Mouse (Mus musculus) kidney, postnatal 25 days (tissue): ENCODE measurements around the gene Magi2.

Source experiments
- DNase-seq, 2 experiments: peaks; one replicate each; pipeline ENCODE4 v3.0.0; 2021; ENCODE audit warnings: mixed read lengths in 2 of 2

Magi2 gene

GRCm38 (mm10) chr5:20620596-20621511 is 1394.0 kb downstream of the Magi2 start:
- DNase-seq, result peak in 1 of 2 experiments; percentile 4

GRCm38 (mm10) chr5:20622417-20622816 is 1395.6 kb downstream of the Magi2 start:
- no peak for DNase-seq

- DNase-seq, result no peak
These were observed 1396.2 kb downstream of the Magi2 start for GRCm38 (mm10) chr5:20622837-20623573.

GRCm38 (mm10) chr5:20625117-20625516 is 1398.3 kb downstream of the Magi2 start:
- DNase-seq, result no peak

GRCm38 (mm10) chr5:20628954-20629601 is 1402.2 kb downstream of the Magi2 start:
- no peak for DNase-seq

GRCm38 (mm10) chr5:20634046-20634769 is 1407.4 kb downstream of the Magi2 start:
- DNase-seq, result no peak

GRCm38 (mm10) chr5:20634822-20635221 is 1408.0 kb downstream of the Magi2 start:
- DNase-seq, result no peak

GRCm38 (mm10) chr5:20637300-20637989 is 1410.6 kb downstream of the Magi2 start:
- peak in 1 of 2 experiments; percentile 10 for DNase-seq

GRCm38 (mm10) chr5:20642196-20642595 is 1415.4 kb downstream of the Magi2 start:
- DNase-seq, result no peak

- DNase-seq, result no peak
These were observed 1416.9 kb downstream of the Magi2 start for GRCm38 (mm10) chr5:20643741-20644140.

GRCm38 (mm10) chr5:20646947-20647346 is 1420.1 kb downstream of the Magi2 start:
- no peak for DNase-seq

- no peak for DNase-seq
These were observed 1426.8 kb downstream of the Magi2 start for GRCm38 (mm10) chr5:20653425-20654185.

- no peak for DNase-seq
These were observed 1428.1 kb downstream of the Magi2 start for GRCm38 (mm10) chr5:20654766-20655472.

- no peak for DNase-seq
These were observed 1430.2 kb downstream of the Magi2 start for GRCm38 (mm10) chr5:20657056-20657455.

GRCm38 (mm10) chr5:20667601-20668000 is 1440.8 kb downstream of the Magi2 start:
- no peak for DNase-seq

GRCm38 (mm10) chr5:20668736-20669355 is 1442.0 kb downstream of the Magi2 start:
- DNase-seq, result no peak

- no peak for DNase-seq
These were observed 1442.6 kb downstream of the Magi2 start for GRCm38 (mm10) chr5:20669456-20669855.

- no peak for DNase-seq
These were observed 1445.0 kb downstream of the Magi2 start for GRCm38 (mm10) chr5:20671826-20672225.

- DNase-seq, result no peak
These were observed 1447.7 kb downstream of the Magi2 start for GRCm38 (mm10) chr5:20674523-20674922.

GRCm38 (mm10) chr5:20675163-20675665 is 1448.4 kb downstream of the Magi2 start:
- no peak for DNase-seq
